Mouse (Mus musculus): ENCODE results near the gene Srgap3.

The Srgap3 gene

DNA sequence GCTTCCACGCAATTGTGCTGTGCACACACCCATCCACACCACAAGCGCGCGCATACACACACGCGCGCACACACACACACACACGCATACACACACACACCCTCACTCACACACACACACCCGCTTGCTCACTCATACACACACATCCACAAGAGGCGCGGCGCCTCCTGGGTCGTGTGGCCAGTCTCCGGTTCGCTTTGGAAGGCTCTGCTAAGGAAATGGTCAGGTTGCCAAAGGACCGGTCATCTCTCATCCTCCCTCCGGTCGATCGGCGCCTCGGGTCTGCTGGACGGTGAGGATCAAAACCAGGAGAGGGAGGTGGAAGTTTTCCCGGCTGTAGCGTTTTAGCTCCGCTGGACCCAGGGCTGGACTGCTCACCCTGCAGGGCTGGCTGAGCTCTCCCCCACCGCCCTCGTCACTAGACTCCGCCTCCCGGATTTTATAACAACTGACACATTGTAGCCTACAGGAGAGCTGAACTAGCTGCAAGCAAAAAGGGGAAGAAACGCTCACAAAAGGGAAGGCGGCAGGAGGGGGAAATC lies at the start of gene Srgap3:
Srgap3 (minus strand) TSS at position 372 of the 542 bp plus-strand sequence.
- DNase-seq = peak; percentile 94

- DNase-seq = no peak
Measured at GRCm38 (mm10) chr6:112995708-112996107, 48.6 kb upstream of the Srgap3 start.

- DNase-seq = no peak
Measured at GRCm38 (mm10) chr6:112990119-112990518, 43.1 kb upstream of the Srgap3 start.

DNA sequence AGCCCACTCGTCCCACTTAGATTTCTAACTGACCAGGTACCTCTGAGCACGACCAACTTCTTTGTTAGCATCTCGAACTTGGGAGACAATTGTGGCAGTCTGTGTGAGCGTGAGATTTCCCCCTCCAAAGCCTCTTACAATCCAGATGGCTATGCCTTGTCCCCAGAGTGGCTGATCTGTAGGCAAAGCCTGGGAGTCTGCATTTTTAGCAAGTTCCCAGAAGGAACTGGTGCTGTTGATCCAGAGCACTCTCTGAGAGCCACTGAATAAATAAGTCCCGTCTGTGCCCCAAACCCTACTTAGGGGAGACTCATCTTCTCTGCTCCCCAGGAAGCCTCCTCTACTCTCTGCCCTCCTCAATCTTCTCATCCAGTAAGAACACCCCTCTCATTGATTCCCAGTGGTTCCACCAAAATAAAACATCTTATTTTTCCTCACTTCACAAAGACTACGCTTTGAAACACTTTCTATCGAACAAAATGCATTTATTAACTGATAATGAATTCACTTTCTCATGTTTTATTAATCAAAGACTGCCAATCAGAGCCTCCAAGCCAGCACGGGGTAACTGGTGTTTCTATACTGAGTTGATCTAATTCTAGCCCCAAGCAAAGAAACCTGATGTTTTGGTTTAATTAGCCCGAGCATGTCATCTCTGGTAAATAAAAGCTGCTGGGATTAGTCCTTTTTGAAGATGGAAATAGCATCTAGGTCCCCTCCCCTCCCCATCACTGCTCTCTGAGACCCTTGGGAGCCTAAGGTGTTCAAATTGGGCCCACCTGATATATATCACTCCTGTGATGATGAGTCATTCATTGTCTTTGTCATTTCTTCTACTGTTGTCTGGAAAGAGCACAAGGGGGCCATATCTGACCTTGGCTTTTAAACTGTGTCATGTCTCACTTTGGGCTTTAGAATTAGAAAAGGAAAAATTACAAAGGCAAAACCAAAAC lies 38.6 kb upstream of the Srgap3 start:
- DNase-seq = no peak

DNA sequence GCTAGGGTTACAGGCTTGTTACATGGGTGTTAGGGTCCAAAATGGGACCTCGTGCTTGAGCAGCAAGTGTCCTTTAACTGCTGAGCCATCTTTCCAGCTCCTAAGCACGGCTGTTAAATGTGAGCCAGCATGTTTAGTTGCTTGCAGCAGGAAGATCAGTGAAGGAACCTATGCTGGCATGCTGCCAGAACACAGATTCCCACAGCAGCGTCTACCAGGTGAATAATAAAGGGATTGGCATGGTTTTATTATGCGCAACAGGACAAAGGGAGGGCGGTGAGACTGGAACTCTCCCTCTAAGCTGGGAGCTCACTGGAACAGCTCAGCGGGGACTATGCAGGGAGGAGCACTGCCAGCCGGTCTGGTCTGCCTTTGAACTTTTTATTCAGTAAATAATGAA lies 35.2 kb upstream of the Srgap3 start:
- DNase-seq = peak; percentile 28

GRCm38 (mm10) chr6:112978947-112979346 lies 31.9 kb upstream of the Srgap3 start:
- DNase-seq = no peak

- DNase-seq = no peak
Measured at GRCm38 (mm10) chr6:112977246-112977645, 30.2 kb upstream of the Srgap3 start.

GRCm38 (mm10) chr6:112976541-112976940 lies 29.5 kb upstream of the Srgap3 start:
- DNase-seq = no peak

- DNase-seq = no peak
Measured at GRCm38 (mm10) chr6:112976136-112976535, 29.1 kb upstream of the Srgap3 start.

GRCm38 (mm10) chr6:112973786-112974720 lies 27.0 kb upstream of the Srgap3 start:
- DNase-seq = no peak

DNA sequence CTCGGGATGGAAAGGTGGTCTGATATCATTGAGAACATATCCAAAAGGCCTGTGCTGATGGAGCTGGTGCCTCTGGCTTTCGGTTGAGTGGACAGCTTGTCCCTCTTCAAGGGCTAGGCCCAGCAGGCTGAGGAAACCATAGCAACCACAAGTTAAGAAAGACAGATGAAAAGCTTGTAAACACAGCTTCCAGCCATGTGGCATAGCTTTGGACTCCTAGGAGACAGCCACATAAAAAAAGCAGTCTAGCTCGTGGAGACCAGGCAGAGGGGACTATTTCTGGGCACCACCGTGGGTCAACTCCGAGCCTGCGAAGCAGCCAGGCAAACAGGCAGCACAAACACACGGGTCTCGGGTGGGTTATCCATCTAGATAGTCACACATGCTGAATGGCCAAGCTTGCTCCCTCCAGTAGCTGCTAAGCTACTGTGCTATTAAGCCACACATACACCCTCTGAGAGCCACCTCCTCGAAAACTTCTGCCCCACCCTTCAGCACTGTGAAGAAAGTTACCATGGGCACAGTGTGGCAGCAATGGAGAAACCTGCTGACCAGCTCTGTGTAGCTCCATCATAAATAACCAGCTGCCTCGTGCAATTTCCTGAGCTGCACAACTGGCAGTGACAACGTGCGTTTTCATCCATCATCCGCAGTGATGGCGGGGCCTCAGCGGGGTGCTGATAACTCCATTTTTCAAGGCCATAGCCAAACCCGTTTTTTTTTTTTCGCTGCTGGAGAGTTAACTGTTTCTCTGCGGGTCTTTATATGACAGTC lies 26.0 kb upstream of the Srgap3 start:
- no peak for DNase-seq

DNA sequence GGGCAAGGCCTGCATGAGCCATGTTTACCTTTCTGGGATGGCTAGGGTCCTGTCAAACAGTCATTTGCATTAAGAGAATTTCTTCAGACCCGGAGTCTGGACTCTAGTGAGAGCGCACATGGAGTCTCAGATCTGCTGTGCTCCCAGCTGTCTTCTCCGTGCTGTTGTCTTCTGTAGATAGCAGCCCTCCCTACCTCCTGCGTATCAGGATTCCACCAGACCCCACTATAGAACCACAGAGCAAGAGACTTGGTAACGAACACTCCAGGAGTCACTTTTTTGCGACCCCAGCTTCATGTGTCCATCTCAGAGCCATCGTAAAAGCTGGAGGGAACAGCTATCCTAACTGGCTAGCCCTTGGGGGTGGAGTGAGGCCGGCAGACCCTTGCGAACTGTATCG lies 25.1 kb upstream of the Srgap3 start:
- DNase-seq = no peak

GRCm38 (mm10) chr6:112971116-112971768 lies 24.2 kb upstream of the Srgap3 start:
- no peak for DNase-seq

DNA sequence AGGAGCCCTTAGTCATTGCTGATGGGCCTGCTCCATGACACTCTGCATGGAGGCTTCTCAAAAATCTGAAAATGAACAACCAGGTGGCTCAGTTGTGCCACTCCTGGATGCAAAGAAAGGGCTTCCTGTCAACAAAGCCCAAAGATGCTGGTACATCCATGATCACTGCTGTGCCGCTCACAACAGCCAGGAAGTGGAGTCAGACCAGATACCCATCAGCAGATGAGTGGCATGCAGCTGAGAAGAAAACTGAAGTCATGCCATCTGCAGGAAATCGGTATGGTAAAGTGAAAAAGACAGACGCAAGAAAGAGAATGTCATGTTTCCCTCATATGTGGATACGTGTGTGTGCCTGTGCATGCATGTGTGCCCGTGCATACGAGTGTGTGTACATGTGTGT lies 20.3 kb upstream of the Srgap3 start:
- DNase-seq = no peak

GRCm38 (mm10) chr6:112958360-112958759 lies 11.3 kb upstream of the Srgap3 start:
- DNase-seq = no peak

- no peak for DNase-seq
Measured at GRCm38 (mm10) chr6:112957583-112958280, 10.7 kb upstream of the Srgap3 start.

- DNase-seq = no peak
Measured at GRCm38 (mm10) chr6:112955773-112956172, 8.7 kb upstream of the Srgap3 start.

GRCm38 (mm10) chr6:112953905-112954304 lies 6.8 kb upstream of the Srgap3 start:
- no peak for DNase-seq

DNA sequence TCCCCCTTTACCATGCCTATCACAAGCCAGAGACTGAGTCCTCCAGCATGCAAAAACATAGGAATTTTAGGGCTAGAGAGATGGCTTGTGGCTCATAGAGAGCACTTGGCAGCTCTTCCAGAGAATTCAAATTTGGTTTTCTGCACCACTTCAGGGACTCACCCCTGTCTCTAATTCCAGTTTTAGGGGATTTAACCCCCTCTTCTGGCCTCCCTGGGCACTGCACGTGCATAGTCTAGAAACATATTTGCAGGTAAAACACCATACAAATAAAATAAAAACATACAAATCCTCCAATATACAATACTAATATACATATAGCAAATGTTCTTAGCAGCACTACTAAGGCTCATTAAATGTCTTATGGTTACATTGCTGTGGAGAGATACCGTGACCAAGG lies 4.2 kb upstream of the Srgap3 start:
- DNase-seq = peak; percentile 65

- DNase-seq = no peak
Measured at GRCm38 (mm10) chr6:112950205-112951110, 3.4 kb upstream of the Srgap3 start.

All from cerebellum, adult 9-10 months (tissue).